Mouse (Mus musculus) MEL (cell line): ENCODE results near the gene Chfr.

Experiments
- CTCF ChIP-seq, 3 experiments: IDR thresholded peaks in 2 of 3; conservative IDR thresholded peaks in 1 of 3; 2 replicates each; pipeline ENCODE4 v1.5.1; 2011 to 2012; ENCODE audit warnings: low read length in 3 of 3, low read depth in 2 of 3, mild to moderate bottlenecking in 2 of 3, improper control_type of control experiment in 1 of 3, inconsistent platforms in 1 of 3, mixed read lengths in 1 of 3, moderate library complexity in 1 of 3; ENCODE audit not compliant: control insufficient read depth in 1 of 3, insufficient read depth in 1 of 3, poor library complexity in 1 of 3, severe bottlenecking in 1 of 3
- GATA1 ChIP-seq: IDR thresholded peaks from 2 replicates; pipeline ENCODE4 v1.6.1; 2011; ENCODE audit warnings: low read depth, low read length, improper control_type of control experiment
- MAFK ChIP-seq: IDR thresholded peaks from 2 replicates; pipeline ENCODE4 v1.6.1; 2011; ENCODE audit warnings: low read depth, mild to moderate bottlenecking, low read length, improper control_type of control experiment, borderline replicate concordance
- MAX ChIP-seq: IDR thresholded peaks from 2 replicates; pipeline ENCODE4 v1.6.1; 2011; ENCODE audit warnings: low read length, improper control_type of control experiment
- MEF2A ChIP-seq: IDR thresholded peaks from 2 replicates; pipeline ENCODE4 v1.6.1; 2014; ENCODE audit warnings: low read depth, mild to moderate bottlenecking, inconsistent platforms, low read length, improper control_type of control experiment; ENCODE audit not compliant: poor library complexity, insufficient replicate concordance, severe bottlenecking; ENCODE audit errors: extremely low read depth
- NRF1 ChIP-seq: IDR thresholded peaks from 2 replicates; pipeline ENCODE4 v1.6.1; 2014; ENCODE audit warnings: low read depth, mild to moderate bottlenecking, inconsistent platforms, low read length, improper control_type of control experiment, moderate library complexity; ENCODE audit not compliant: poor library complexity, insufficient read depth, severe bottlenecking
- RCOR1 ChIP-seq: IDR thresholded peaks from 2 replicates; pipeline ENCODE4 v1.6.1; 2012; ENCODE audit warnings: low read depth, mild to moderate bottlenecking, inconsistent platforms, low read length, improper control_type of control experiment
- ZC3H11A ChIP-seq: IDR thresholded peaks from 2 replicates; pipeline ENCODE4 v1.6.1; 2012; ENCODE audit warnings: low read depth, mild to moderate bottlenecking, inconsistent platforms, low read length, improper control_type of control experiment

DNA sequence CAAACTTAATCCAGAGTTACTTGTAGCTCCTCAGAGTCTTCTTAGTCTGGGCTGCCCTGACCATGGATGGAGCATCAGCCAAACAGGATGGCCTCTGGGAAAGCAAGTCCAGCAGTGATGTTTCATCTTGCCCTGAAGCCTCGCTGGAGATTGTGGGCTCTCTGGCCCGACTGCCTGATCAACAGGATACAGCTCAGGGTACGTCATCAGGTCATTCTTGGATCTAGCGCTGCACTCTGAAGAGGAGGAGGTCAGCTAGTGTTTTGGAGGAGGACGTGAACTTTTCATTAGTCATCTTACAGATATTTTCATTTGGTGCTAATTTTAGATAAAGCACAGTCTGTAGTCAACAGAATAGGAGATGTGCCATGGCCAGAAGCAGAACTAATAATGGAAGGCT is 46.1 kb downstream of the Chfr start:
- TF ChIP-seq NRF1 (no peak), MAX (no peak), MAFK (no peak), RCOR1 (no peak), MEF2A (no peak), ZC3H11A (no peak), CTCF (IDR thresholded peaks at IDR 0.05 in 2 of 3, conservative IDR thresholded peaks at IDR 0.05 in 1 of 3; ENCODE audit: control insufficient read depth in 1 of 3, insufficient read depth in 1 of 3, low read depth in 2 of 3, low read length in 3 of 3, poor library complexity in 1 of 3, severe bottlenecking in 1 of 3) (no peak), GATA1 (no peak)
